Mouse (Mus musculus): Measurements from ENCODE around the gene Pde8a.

Gene Pde8a

DNA sequence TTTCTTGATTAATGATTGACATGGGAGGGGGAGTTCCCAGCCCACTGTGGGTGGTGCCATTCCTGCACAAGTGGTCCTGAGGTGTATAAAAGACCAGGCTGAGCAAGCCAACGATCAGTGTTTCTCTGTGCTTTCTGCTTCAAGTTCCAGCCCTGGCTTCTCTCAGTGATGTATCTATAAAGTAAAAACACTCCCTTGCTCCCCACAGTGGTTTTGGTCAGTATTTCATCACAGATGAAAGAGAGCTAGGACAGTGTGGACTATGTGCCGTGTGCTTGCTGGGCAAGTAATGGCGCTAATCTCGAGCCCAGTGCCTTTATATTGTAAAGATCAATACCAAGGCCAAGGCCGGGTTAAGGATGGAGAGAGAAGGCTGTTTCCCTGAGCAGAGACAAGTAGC lies 108.4 kb downstream of the Pde8a start:
- DNase-seq (ENCODE audit: low read depth, low spot score), result no peak
- no peaks in the 10 kb centered on the region for H3K27me3 ChIP-seq (ENCODE audit: control insufficient read depth, insufficient read depth, low read length, poor library complexity, severe bottlenecking)
- H3K36me3 ChIP-seq (ENCODE audit: control insufficient read depth, insufficient read depth, low read length, poor library complexity, severe bottlenecking), result peaks cover 1% of the 10 kb centered on the region; the same call in 1 of the 2 replicates

DNA sequence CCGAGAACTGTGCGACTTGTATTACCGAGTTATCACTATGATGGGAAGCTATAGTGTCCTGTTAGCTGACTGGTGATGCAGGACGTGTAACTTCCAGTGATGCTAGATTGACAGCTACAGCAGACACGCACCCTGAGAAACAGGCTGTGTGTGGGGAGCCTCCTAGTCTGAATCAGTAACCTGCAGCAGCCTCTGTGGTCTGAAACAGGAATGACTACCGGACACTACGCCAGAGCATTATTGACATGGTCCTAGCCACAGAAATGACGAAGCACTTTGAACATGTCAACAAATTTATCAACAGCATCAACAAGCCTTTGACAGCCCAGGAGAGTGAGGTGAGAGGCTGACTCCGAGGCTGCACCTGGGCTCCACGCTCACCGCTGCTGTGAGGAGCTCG lies 112.6 kb downstream of the Pde8a start:
- Histone ChIP-seq H3K36me3 (ENCODE audit: control insufficient read depth, insufficient read depth, low read length, poor library complexity, severe bottlenecking) (peaks cover 4% of the 10 kb centered on the region; the same call in 1 of the 2 replicates), H3K27me3 (ENCODE audit: control insufficient read depth, insufficient read depth, low read length, poor library complexity, severe bottlenecking) (no peaks in the 10 kb centered on the region)
- DNase-seq (ENCODE audit: low read depth, low spot score), result no peak

DNA sequence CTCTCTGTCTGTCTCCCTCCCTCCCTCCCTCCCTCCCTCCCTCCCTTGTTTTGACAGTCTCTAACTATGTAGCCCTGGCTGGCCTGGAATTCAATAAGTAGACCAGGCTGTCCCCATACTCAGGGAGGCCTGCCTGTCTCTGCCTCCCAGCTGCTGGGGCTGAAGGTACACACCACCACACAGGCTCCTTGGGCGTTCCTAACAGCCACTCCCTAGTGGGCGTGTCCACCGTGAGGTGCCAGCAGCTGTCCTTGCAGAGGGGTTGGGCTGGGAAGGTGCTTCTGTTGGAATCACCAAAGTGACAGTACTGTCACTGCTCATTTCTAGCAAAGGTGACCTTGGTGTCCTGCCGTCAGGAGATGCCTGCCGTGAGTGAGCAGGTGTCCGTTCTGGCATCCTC lies 113.5 kb downstream of the Pde8a start:
- Histone ChIP-seq H3K27me3 (ENCODE audit: control insufficient read depth, insufficient read depth, low read length, poor library complexity, severe bottlenecking) (no peaks in the 10 kb centered on the region), H3K36me3 (ENCODE audit: control insufficient read depth, insufficient read depth, low read length, poor library complexity, severe bottlenecking) (peaks cover 4% of the 10 kb centered on the region; the same call in 1 of the 2 replicates)
- DNase-seq (ENCODE audit: low read depth, low spot score), result no peak

DNA sequence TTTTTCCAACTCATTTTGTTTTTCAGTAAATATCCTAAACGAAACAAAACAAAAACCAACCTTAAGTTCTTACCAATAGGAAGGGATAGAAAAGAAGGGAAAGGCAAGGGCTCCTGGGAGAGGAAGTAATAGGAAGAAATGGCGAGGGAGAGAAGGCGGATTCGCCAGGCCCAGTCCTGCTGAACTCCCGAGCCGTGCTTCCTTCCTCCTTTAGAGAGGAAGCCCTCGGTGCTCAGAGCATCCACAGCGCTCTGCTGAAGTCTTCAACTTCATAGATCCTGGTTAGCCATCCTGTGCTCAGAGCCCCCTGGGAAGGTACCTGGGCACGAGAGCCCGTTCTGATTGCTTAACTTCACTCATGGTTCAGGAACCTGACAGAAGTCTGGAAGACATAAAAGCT lies 114.3 kb downstream of the Pde8a start:
- DNase-seq (ENCODE audit: low read depth, low spot score), result no peak
- peaks cover 3% of the 10 kb centered on the region; the same call in 1 of the 2 replicates for H3K36me3 ChIP-seq (ENCODE audit: control insufficient read depth, insufficient read depth, low read length, poor library complexity, severe bottlenecking)

GRCm38 (mm10) chr7:81330767-81331166 lies 117.4 kb downstream of the Pde8a start:
- no peaks in the 10 kb centered on the region for H3K27me3 ChIP-seq (ENCODE audit: control insufficient read depth, insufficient read depth, low read length, poor library complexity, severe bottlenecking)
- H3K36me3 ChIP-seq (ENCODE audit: control insufficient read depth, insufficient read depth, low read length, poor library complexity, severe bottlenecking), result peaks cover 5% of the 10 kb centered on the region; the same call in 1 of the 2 replicates
- no peak for DNase-seq (ENCODE audit: low read depth, low spot score)

More for the DNA sequence above, 114.3 kb downstream of the Pde8a start:
- H3K27me3 ChIP-seq (ENCODE audit: control insufficient read depth, insufficient read depth, low read length, poor library complexity, severe bottlenecking), result no peaks in the 10 kb centered on the region

GRCm38 (mm10) chr7:81331851-81332250 lies 118.5 kb downstream of the Pde8a start:
- no peaks in the 10 kb centered on the region for H3K27me3 ChIP-seq (ENCODE audit: control insufficient read depth, insufficient read depth, low read length, poor library complexity, severe bottlenecking)
- peak; percentile 26 for DNase-seq (ENCODE audit: low read depth, low spot score)
- H3K36me3 ChIP-seq (ENCODE audit: control insufficient read depth, insufficient read depth, low read length, poor library complexity, severe bottlenecking), result peaks cover 7% of the 10 kb centered on the region; the same call in 1 of the 2 replicates

DNA sequence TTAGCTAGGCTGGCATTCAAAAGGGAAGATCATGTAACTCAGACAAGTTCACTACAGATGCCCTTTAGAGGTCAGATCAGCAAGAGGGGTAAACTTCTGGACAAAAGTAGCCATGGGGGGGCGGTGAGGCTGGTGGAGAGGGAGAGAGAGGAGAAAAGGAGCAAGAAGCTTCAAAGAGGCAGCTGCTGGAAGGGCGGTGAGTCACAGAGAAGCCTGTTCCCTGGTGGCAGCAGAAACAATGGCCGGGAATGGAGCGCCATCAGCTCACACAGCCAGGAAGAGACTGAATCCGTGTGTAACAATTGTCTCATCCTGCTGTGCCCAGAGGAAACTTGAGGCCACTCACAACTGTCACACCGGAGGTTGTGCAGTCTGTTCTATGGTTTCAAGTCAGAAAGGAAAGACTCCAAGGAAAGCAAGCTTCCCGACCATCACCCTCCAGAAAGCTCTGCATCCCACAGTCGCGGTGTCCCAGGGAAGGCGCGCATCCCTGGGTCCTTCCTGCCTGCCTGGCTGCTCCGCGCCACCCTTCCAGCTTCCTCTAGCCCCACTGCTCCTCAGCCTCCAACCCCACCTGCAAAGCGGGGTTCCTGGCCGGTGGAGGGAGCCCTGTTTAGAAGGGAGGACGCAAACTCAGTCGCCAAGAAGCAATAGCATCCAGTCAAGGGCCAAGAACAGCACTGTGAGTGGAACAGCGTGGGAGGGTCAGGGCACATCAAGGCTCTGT lies 122.5 kb downstream of the Pde8a start:
- no peak for DNase-seq (ENCODE audit: low read depth, low spot score)

GRCm38 (mm10) chr7:81336432-81336786 lies 123.0 kb downstream of the Pde8a start:
- Histone ChIP-seq H3K36me3 (ENCODE audit: control insufficient read depth, insufficient read depth, low read length, poor library complexity, severe bottlenecking) (peaks cover 6% of the 10 kb centered on the region), H3K27me3 (ENCODE audit: control insufficient read depth, insufficient read depth, low read length, poor library complexity, severe bottlenecking) (no peaks in the 10 kb centered on the region)
- peak; percentile 69 for DNase-seq (ENCODE audit: low read depth, low spot score)

More for the DNA sequence above, 122.5 kb downstream of the Pde8a start:
- Histone ChIP-seq H3K27me3 (ENCODE audit: control insufficient read depth, insufficient read depth, low read length, poor library complexity, severe bottlenecking) (no peaks in the 10 kb centered on the region), H3K36me3 (ENCODE audit: control insufficient read depth, insufficient read depth, low read length, poor library complexity, severe bottlenecking) (peaks cover 6% of the 10 kb centered on the region)

DNA sequence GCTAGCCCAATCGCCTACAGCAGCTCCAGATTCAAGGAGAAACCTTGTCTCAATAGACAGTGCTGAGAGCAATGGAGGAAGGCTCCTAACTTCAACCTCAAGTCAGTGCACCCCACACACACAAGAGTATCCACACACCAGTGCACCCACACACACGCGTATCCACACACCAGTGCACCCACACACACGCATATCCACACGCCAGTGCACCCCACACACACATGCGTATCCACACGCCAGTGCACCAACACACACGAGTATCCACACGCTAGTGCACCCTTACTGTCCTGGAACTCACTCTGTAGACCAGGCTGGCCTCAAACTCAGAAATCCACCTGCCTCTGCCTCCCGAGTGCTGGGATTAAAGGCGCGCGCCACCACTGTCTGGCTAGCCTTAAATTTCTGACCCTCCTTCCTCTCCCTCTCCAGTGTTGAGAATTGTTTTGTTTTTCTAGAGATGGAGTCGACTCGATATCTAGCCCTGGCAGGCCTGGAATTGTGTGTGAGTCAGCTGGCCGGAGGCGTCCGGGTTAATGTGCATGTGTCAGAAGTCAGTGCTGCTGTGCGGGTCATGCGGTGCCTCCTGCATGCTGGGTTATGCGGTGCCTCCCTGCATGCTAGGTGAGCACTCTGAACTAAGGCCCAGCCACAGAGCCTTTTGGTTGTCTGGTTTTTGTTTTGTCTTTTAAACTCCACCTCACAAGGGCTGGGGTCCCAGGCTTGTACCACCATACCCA lies 124.6 kb downstream of the Pde8a start:
- DNase-seq (ENCODE audit: low read depth, low spot score), result no peak
- Histone ChIP-seq H3K27me3 (ENCODE audit: control insufficient read depth, insufficient read depth, low read length, poor library complexity, severe bottlenecking) (no peaks in the 10 kb centered on the region), H3K36me3 (ENCODE audit: control insufficient read depth, insufficient read depth, low read length, poor library complexity, severe bottlenecking) (peaks cover 16% of the 10 kb centered on the region)

GRCm38 (mm10) chr7:81338522-81338873 lies 125.1 kb downstream of the Pde8a start:
- Histone ChIP-seq H3K27me3 (ENCODE audit: control insufficient read depth, insufficient read depth, low read length, poor library complexity, severe bottlenecking) (no peaks in the 10 kb centered on the region), H3K36me3 (ENCODE audit: control insufficient read depth, insufficient read depth, low read length, poor library complexity, severe bottlenecking) (peaks cover 19% of the 10 kb centered on the region)
- no peak for DNase-seq (ENCODE audit: low read depth, low spot score)

- H3K27me3 ChIP-seq (ENCODE audit: control insufficient read depth, insufficient read depth, low read length, poor library complexity, severe bottlenecking), result no peaks in the 10 kb centered on the region
- DNase-seq (ENCODE audit: low read depth, low spot score), result peak; percentile 85
- peaks cover 19% of the 10 kb centered on the region for H3K36me3 ChIP-seq (ENCODE audit: control insufficient read depth, insufficient read depth, low read length, poor library complexity, severe bottlenecking)
Observed at GRCm38 (mm10) chr7:81339783-81340182, 126.4 kb downstream of the Pde8a start.

DNA sequence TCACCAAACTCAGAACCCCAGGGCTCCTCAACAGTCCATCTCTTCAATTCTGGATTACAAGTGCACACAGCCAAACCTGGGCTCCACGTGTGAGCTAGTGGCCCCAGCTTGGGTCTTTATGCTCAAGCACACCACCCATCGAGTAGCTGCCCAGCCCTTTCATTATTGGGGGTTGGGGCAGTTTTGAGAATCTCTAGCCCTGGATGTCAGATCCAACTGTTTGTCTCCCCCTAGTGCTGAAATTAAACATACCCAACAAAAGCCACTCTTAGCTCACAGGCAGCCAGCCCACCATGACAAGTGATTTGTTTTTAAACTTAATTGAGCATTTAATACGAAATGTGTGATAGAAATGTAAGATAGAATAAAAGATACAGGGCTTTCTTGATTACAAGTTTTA lies 128.2 kb downstream of the Pde8a start:
- peaks cover 17% of the 10 kb centered on the region for H3K36me3 ChIP-seq (ENCODE audit: control insufficient read depth, insufficient read depth, low read length, poor library complexity, severe bottlenecking)
- no peaks in the 10 kb centered on the region for H3K27me3 ChIP-seq (ENCODE audit: control insufficient read depth, insufficient read depth, low read length, poor library complexity, severe bottlenecking)
- DNase-seq (ENCODE audit: low read depth, low spot score), result peak; percentile 70

DNA sequence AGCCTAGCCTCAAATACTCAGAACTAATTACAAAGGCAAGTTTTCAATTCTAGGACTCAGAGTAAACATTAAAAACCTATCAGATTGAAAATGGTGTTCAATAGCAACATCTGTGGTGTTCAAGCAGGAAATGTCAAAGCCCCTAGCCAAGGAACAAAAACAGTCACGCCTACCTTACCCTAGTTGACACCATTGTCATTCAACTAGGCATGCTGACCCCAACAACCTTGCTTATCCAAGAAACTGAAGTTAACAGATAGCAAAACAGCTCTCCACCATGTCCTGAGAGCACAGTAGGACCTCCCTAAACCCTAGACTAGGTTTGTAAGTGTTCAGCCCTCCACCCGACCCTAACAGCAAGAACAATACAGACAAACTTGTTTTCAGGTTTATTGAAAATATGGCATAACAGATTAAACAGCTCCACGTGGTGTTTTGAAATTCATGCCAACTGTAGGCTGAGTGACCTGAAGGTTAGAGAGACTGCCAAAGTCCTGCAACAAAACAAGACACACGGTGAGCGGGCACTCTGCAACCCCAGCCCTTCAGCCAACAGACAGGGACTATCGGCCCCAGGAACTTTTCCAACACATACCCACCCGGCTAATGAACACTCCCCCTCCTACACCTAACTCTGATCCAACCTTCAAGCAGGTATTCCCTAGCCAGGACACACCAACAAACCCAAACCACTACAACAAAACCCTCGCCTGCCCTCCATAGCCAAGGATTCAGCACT lies 129.1 kb downstream of the Pde8a start:
- peaks cover 13% of the 10 kb centered on the region for H3K36me3 ChIP-seq (ENCODE audit: control insufficient read depth, insufficient read depth, low read length, poor library complexity, severe bottlenecking)
- no peak for DNase-seq (ENCODE audit: low read depth, low spot score)
- no peaks in the 10 kb centered on the region for H3K27me3 ChIP-seq (ENCODE audit: control insufficient read depth, insufficient read depth, low read length, poor library complexity, severe bottlenecking)

DNA sequence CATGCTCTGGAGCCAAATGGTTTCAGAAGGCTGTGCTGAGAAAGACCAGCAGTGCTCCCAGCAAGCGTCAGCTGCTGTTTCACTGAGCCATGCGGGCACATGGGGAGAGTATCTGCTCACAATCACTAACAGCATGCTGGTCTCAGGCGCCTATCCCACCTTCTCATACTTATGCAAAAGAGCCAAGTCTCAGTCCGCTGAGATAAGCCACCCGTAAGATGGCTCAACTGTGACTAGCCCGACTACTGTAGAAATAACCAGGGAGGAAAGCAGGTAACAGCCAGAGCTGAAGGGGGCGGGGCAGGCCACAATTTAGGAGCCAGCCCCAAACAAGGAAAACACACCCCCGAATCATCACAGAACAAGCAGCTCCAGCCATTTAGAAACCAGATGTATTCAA lies 129.9 kb downstream of the Pde8a start:
- Histone ChIP-seq H3K27me3 (ENCODE audit: control insufficient read depth, insufficient read depth, low read length, poor library complexity, severe bottlenecking) (no peaks in the 10 kb centered on the region), H3K36me3 (ENCODE audit: control insufficient read depth, insufficient read depth, low read length, poor library complexity, severe bottlenecking) (peaks cover 13% of the 10 kb centered on the region)
- DNase-seq (ENCODE audit: low read depth, low spot score), result peak; percentile 13

DNA sequence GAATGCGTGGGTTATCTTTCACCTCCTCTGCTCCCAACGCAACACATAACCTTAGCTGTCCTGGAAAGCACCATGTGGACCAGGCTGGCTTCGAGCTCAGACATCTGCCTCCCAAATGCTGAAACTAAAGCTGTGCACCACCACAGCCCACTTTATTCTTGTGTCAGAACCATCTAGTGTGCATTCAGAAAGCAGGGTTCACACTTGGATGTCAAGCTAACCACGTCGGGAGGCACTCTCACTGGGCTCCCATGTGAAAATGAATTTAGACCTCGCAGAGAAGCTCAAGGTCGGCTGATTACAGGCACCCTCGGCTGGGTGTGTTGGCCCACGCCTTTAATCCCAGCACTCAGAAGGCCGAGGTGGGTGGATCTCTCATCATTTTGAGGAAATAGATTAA lies 130.4 kb downstream of the Pde8a start:
- no peak for DNase-seq (ENCODE audit: low read depth, low spot score)
- peaks cover 13% of the 10 kb centered on the region for H3K36me3 ChIP-seq (ENCODE audit: control insufficient read depth, insufficient read depth, low read length, poor library complexity, severe bottlenecking)
- H3K27me3 ChIP-seq (ENCODE audit: control insufficient read depth, insufficient read depth, low read length, poor library complexity, severe bottlenecking), result no peaks in the 10 kb centered on the region
